Mouse (Mus musculus): ENCODE results near the gene Gm15080.

Gene Gm15080

GRCm38 (mm10) chrX:147992693-147993092, at the start of gene Gm15080:
Gene Gm15080, plus strand, starts transcription at chrX:147992993.
- 80% methylated on average over 1 of the region's 5 CpGs for WGBS

Data from cerebral cortex, adult 2 months (tissue).